Mouse (Mus musculus) liver, embryonic 13.5 days (tissue): ENCODE data around the gene Tomm6. TPM values are rescaled to one million over a fixed set of nuclear protein-coding genes. Genes with fewer than 3 reads are reported as not detected.
"Not testable (repeated sequence)": the region's sequence is repeated elsewhere in the genome, so short reads cannot be mapped to it uniquely, and the experiment has no call there.

ENCODE experiments used
- ATAC-seq: fragments of 200-750 bp; cut with Nextera tagmentation; 2 replicates; pipeline ENCODE4 v1.8.0; 2017; ENCODE audit warnings: low read depth, mild to moderate bottlenecking, moderate number of reproducible peaks, moderate library complexity
- DNase-seq: peaks from one replicate; pipeline ENCODE4 v3.0.0; 2022
- H3K27ac ChIP-seq: fragments of 300-500 bp; sonication (generic); 2 replicates; pipeline ENCODE4 v1.5.1; 2015; ENCODE audit warnings: moderate library complexity, mild to moderate bottlenecking, inconsistent platforms
- H3K27me3 ChIP-seq: fragments of 300-500 bp; sonication (generic); 2 replicates; pipeline ENCODE4 v1.6.1; 2015; ENCODE audit warnings: mild to moderate bottlenecking, inconsistent platforms
- H3K36me3 ChIP-seq: fragments of 300-500 bp; sonication (generic); 2 replicates; pipeline ENCODE4 v1.6.1; 2015; ENCODE audit warnings: mild to moderate bottlenecking, inconsistent platforms
- H3K4me1 ChIP-seq: fragments of 300-500 bp; sonication (generic); replicated peaks from 2 replicates; pipeline ENCODE4 v1.6.1; 2015; ENCODE audit warnings: inconsistent platforms
- H3K4me2 ChIP-seq: fragments of 300-500 bp; sonication (generic); 2 replicates; pipeline ENCODE4 v1.6.1; 2015; ENCODE audit warnings: inconsistent platforms, mild to moderate bottlenecking, moderate library complexity
- H3K4me3 ChIP-seq: fragments of 300-500 bp; sonication (generic); replicated peaks from 2 replicates; pipeline ENCODE4 v1.5.1; 2015; ENCODE audit warnings: mild to moderate bottlenecking, inconsistent platforms
- H3K9ac ChIP-seq: fragments of 300-500 bp; sonication (generic); 2 replicates; pipeline ENCODE4 v1.6.1; 2015; ENCODE audit warnings: mild to moderate bottlenecking, inconsistent platforms
- H3K9me3 ChIP-seq: fragments of 300-500 bp; sonication (generic); replicated peaks from 2 replicates; pipeline ENCODE4 v1.6.1; 2016; ENCODE audit warnings: inconsistent platforms
- WGBS: fragments of 180-500 bp; shearing (Covaris S2); methylation state at CpG from one replicate; pipeline ENCODE4 v1.1.7; 2015; ENCODE audit not compliant: insufficient replicate concordance; 5-methylcytosine and 5-hydroxymethylcytosine counted together
- polyA plus RNA-seq: library from polyadenylated mRNA; unstranded; fragments of >200 nt; fragmentation: Nextera tagmentation; extraction: Ambion mirVana; gene quantifications from 2 replicates; pipeline ENCODE4 v1.2.1, GENCODE M21; 2015

The Tomm6 gene
- polyA plus RNA-seq, 1 experiment from 2014 or later: 289 TPM

DNA sequence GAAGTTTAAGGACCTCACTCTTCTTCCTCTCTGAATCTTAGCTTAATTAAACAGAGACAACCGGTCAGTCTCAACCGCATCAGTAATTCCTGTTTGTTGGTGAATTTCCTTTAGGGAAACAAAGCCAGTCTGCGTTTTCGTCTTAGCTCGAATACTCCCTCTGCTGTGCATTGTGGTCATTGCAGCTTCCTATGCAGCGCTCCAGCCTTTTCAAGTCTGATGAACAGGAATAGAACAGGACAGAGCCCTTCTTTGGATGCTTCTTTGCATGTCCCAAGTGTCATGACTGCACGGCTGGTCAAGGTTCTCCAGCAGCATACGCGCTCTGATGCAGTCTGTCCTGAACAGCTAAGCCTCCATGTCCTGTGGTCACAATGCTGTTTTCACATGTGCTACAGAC, 11.6 kb downstream of the Tomm6 start:
- Histone ChIP-seq H3K9ac (no peak overlapping the region), H3K4me1 (peaks cover 13% of the 10 kb centered on the region), H3K9me3 (no peaks in the 10 kb centered on the region), H3K4me2 (no peak overlapping the region), H3K36me3 (peaks cover 71% of the 10 kb centered on the region), H3K27ac (no peak overlapping the region), H3K27me3 (peaks cover 18% of the 10 kb centered on the region), H3K4me3 (no peak overlapping the region)
- ATAC-seq (no peak), DNase-seq (no peak)
- 22% methylated on average over 9 of the region's 9 CpGs for WGBS

DNA sequence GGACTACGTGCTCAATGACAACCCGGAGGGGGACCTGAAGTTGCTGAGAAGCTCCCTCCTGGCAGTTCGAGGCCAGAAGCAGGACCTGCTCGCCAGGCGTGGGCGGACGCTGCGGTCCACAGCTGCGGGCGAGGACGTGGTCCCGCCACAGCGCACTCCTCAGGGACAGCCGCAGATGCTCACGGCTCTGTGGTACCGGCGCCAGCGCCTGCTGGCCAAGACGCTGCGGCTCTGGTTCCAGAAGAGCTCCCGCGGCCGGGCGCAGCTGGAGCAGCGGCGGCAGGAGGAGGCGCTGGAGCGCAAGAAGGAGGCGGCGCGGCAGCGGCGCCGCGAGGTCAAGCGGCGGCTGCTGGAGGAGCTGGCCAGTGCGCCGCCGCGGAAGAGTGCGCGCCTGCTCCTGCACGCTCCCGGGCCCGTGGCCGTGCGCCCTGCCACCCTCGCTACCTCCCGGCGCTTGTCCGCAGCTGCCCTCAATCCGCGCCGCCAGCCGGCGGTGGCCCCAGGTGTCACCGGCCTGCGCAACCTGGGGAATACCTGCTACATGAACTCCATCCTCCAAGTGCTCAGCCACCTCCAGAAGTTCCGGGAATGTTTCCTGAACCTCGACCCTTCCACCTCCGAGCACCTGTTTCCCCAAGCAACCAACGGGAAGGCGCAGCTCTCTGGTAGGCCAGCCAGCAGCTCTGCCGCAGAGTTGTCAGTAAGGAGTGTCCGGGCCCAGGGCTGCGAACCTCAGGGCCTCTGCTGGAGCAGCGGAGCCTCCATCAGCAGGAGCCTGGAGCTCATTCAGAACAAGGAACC, 15.7 kb downstream of the Tomm6 start:
- peak overlapping the region; percentile 45; the same call in 1 of the 2 replicates for H3K9ac ChIP-seq
- peaks cover 36% of the 10 kb centered on the region for H3K27me3 ChIP-seq
- WGBS: 11% methylated on average over 68 of the region's 68 CpGs
- no peak overlapping the region for H3K27ac ChIP-seq
- peak overlapping the region; percentile 71 for H3K4me2 ChIP-seq
- peak overlapping the region; percentile 51 for H3K4me3 ChIP-seq
- no peak for DNase-seq
- H3K9me3 ChIP-seq: no peaks in the 10 kb centered on the region
- H3K36me3 ChIP-seq: peaks cover 38% of the 10 kb centered on the region
- peaks cover 13% of the 10 kb centered on the region for H3K4me1 ChIP-seq
- 0 out of 2 replicates have a peak, but pooled peaks have one; percentile 23 for ATAC-seq

DNA sequence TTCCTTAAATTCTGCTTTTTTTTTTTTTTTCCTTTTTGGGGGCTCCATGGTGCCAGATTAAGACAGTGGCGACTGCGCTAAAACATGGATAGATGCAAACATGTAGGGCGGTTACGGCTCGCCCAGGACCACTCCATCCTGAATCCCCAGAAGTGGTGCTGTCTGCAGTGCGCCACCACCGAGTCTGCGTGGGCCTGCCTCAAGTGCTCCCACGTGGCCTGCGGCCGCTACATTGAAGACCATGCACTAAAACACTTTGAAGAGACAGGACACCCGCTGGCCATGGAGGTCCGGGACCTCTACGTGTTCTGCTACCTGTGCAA, 16.2 kb downstream of the Tomm6 start:
- Histone ChIP-seq H3K27ac (no peak overlapping the region), H3K4me3 (peak overlapping the region; percentile 51), H3K4me1 (peaks cover 13% of the 10 kb centered on the region), H3K4me2 (peak overlapping the region; percentile 71), H3K9ac (no peak overlapping the region), H3K36me3 (peaks cover 35% of the 10 kb centered on the region), H3K9me3 (no peaks in the 10 kb centered on the region), H3K27me3 (peaks cover 36% of the 10 kb centered on the region)
- no peak for ATAC-seq
- no peak for DNase-seq
- 33% methylated on average over 14 of the region's 14 CpGs for WGBS

DNA sequence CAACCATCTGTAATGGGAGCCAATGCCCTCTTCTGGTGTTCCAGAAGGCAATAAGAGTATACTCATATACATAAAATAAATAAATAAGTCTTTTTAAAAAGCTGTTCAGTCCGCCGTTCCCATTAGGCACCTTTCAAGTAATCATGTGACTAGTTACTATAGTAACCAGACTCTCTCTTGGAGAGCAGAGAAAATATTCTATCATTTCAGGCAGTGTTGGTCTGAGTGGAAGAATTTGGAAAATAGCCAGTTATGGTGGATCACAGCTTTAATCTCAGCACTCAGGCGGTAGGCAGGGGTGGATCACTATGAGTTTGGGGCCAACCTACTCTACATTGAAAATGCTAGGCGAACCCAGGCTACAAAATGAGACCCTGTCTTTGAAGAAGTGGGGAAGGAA, 19.0 kb downstream of the Tomm6 start:
- no peak overlapping the region for H3K4me3 ChIP-seq
- no peak overlapping the region for H3K9ac ChIP-seq
- peaks cover 12% of the 10 kb centered on the region for H3K36me3 ChIP-seq
- 77% methylated on average over 4 of the region's 4 CpGs for WGBS
- ATAC-seq (no peak), DNase-seq (no peak)
- peaks cover 22% of the 10 kb centered on the region for H3K4me1 ChIP-seq
- peaks cover 36% of the 10 kb centered on the region for H3K27me3 ChIP-seq
- no peak overlapping the region for H3K27ac ChIP-seq
- H3K9me3 ChIP-seq: no peaks in the 10 kb centered on the region
- H3K4me2 ChIP-seq: no peak overlapping the region

DNA sequence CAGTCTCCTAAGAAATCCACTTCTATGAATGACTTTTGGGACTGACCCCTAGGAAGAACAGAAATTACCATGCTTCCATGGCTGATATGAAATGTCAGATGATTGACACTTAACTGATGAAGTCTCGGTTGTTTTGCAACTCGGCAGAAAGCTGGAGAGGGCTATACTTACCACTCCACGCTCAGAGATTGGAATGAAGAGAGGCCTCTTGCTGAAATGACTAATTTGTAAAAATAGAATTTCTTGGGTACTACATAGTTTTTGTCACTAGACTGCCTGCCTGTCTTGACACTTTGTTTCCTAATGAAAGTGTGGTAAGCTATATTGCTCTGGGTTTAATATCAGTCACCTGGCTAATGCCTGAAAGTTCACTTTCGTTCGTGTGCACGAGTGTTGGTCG, 23.7 kb downstream of the Tomm6 start:
- Histone ChIP-seq H3K4me2 (no peak overlapping the region), H3K9ac (no peak overlapping the region), H3K4me1 (0 out of 2 replicates have a peak, but pooled peaks cover 10% of the 10 kb centered on the region), H3K4me3 (no peak overlapping the region), H3K36me3 (peaks cover 4% of the 10 kb centered on the region; the same call in 1 of the 2 replicates), H3K9me3 (no peaks in the 10 kb centered on the region), H3K27ac (no peak overlapping the region), H3K27me3 (no peaks in the 10 kb centered on the region)
- 65% methylated on average over 7 of the region's 7 CpGs for WGBS
- no peak for DNase-seq
- no peak for ATAC-seq

DNA sequence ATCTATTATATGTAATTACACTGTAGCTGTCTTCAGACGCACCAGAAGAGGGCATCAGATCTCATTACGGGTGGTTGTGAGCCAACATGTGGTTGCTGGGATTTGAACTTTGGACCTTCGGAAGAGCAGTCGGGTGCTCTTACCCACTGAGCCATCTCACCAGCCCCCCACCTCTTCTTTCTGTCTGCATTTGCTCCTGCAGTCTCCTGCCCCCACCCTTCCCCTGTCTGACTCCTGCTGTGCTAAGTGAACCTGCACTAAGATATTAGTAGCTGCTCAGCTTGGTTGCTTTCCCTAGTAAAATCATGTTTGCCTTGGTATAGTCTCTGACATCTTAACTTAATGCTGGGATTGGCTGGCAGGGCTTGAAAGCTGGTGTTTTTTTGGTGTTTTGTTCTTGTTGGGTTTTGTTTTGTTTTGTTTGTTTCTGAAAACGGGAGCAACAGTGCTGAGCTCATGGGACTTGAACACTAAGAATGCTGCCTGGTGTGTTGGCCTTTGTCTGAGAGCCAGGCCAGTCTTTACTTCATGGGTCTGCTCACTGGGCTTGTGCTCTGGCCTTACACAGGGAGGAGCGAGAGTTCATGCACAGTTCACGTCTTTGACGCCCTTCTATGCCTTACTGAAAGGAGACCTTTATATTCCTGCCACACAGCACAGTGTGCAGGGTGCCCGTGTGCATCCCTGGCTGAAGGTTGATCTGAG, 25.0 kb downstream of the Tomm6 start:
- no peaks in the 10 kb centered on the region for H3K27me3 ChIP-seq
- no peak overlapping the region for H3K4me2 ChIP-seq
- no peak overlapping the region for H3K4me3 ChIP-seq
- 0 out of 2 replicates have a peak, but pooled peaks cover 16% of the 10 kb centered on the region for H3K4me1 ChIP-seq
- ATAC-seq (no peak), DNase-seq (no peak)
- H3K27ac ChIP-seq: no peak overlapping the region
- H3K36me3 ChIP-seq: peaks cover 4% of the 10 kb centered on the region; the same call in 1 of the 2 replicates
- H3K9ac ChIP-seq: no peak overlapping the region
- no peaks in the 10 kb centered on the region for H3K9me3 ChIP-seq
- WGBS: 80% methylated on average over 9 of the region's 9 CpGs

DNA sequence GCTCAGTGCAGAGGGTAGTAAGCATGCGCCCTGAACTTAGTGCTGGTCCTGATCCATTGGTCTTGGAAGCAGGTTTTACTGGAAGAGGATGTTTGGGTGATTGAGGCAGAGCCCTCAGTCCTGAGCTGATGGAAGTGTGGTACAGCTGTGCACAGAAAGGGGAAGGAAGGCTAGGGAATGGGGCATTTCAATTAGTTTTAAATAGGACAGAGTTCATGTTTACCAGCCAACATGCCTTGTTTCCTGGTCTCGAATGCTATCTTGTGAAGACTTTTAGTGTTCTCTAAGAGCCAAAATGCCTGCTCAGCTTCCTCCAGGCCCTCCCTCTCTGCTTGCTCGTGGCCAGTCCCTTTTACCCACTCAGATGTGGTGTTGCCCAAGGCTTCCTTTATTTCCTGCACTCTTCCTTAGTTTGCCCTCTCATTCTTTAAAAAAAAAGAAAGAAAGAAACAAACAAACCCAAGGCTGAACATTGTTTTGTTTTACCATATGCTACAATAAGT, 29.4 kb downstream of the Tomm6 start:
- H3K4me1 ChIP-seq: 0 out of 2 replicates have a peak, but pooled peaks cover 6% of the 10 kb centered on the region
- 47% methylated on average over 3 of the region's 3 CpGs for WGBS
- H3K9ac ChIP-seq: no peak overlapping the region
- ATAC-seq (no peak), DNase-seq (no peak)
- no peak overlapping the region for H3K4me3 ChIP-seq
- no peaks in the 10 kb centered on the region for H3K27me3 ChIP-seq
- no peak overlapping the region for H3K4me2 ChIP-seq
- H3K9me3 ChIP-seq: no peaks in the 10 kb centered on the region
- no peak overlapping the region for H3K27ac ChIP-seq
- peaks cover 8% of the 10 kb centered on the region for H3K36me3 ChIP-seq

DNA sequence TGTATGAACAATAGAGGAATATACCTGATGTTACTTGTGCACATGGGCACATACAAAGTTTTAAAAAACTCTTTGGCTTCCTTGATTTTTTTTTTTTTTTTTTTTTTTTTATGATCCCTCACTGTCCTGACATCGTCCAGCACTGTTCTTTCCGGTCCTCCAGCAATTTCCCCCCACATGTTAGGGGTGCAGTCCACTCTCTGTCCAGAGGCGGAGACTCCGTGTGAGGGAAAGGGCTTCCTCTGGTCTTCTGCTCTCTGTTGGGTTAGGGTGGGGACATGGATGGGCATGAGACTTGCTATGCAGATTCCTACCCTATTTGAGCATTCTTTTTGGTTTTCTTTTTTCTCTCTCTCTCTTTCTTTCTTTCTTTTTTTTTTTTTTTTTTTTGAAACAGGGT, 30.3 kb downstream of the Tomm6 start:
- no peak overlapping the region for H3K27ac ChIP-seq
- H3K4me1 ChIP-seq: 0 out of 2 replicates have a peak, but pooled peaks cover 6% of the 10 kb centered on the region
- DNase-seq: no peak
- no peak overlapping the region for H3K9ac ChIP-seq
- H3K36me3 ChIP-seq: peaks cover 12% of the 10 kb centered on the region
- ATAC-seq: no peak
- H3K9me3 ChIP-seq: no peaks in the 10 kb centered on the region
- H3K4me2 ChIP-seq: no peak overlapping the region
- H3K27me3 ChIP-seq: no peaks in the 10 kb centered on the region
- H3K4me3 ChIP-seq: no peak overlapping the region
- WGBS: 74% methylated on average over 4 of the region's 4 CpGs

DNA sequence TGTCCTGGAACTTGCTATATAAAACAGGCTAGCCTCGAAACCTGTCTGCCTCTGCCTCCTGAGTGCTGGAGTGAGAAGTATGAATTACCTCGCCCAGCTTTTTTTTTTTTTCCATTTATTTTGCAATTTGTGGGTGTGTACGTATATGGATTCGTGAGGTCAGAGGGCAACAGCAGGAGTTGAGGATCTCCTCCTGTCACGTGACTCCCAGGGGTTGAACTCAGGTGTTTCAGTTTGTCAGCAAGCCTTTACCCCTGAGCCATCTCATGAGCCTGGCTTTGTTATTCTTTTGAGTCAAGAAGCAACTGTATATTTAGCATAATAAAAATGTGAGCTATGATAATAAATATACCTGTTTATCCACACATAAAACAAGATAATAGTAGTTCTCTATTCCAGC, 32.5 kb downstream of the Tomm6 start:
- DNase-seq: no peak
- Histone ChIP-seq H3K36me3 (peaks cover 18% of the 10 kb centered on the region), H3K9ac (no peak overlapping the region), H3K27me3 (no peaks in the 10 kb centered on the region), H3K4me1 (0 out of 2 replicates have a peak, but pooled peaks cover 6% of the 10 kb centered on the region), H3K27ac (no peak overlapping the region), H3K9me3 (no peaks in the 10 kb centered on the region), H3K4me2 (no peak overlapping the region), H3K4me3 (no peak overlapping the region)
- ATAC-seq: no peak
- WGBS: 70% methylated on average over 5 of the region's 5 CpGs

DNA sequence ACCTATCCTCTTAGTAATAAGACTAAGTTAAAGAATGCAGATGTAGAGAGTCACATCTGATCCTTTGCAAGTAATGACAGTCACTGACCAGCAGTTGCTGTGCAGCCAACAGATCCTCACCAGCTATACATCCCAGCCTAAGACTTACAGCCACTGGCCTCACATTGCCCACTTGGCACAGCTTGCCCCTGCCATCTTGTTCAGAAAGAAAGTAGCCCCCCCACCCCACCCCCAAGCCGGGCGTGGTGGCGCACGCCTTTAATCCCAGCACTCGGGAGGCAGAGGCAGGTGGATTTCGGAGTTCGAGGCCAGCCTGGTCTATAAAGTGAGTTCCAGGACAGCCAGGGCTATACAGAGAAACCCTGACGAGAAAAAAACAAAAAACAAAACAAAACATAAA, 33.8 kb downstream of the Tomm6 start:
- DNase-seq: not testable (repeated sequence)

DNA sequence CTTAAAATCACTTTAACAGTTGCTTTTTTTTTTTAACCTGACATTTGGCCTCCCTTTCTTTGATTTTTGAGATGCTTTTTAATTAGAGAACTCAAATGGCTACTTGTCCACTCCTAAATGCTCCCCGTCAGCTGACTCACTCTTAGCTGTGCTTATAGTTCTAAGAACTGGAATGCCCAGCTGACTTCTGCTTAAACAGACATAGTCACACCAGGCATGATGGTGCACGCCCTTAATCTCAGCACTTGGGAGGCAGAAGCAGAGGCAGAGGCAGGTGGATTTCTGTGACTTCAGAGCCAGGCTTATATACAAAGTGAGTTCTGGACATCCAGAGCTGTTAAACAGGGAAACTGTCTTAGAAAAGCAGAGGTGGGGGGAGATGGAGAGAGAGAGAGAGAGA, 36.2 kb downstream of the Tomm6 start:
- ATAC-seq (no peak), DNase-seq (no peak)
- Histone ChIP-seq H3K4me1 (peaks cover 7% of the 10 kb centered on the region), H3K4me3 (no peak overlapping the region), H3K27ac (no peak overlapping the region), H3K9me3 (no peaks in the 10 kb centered on the region), H3K36me3 (peaks cover 22% of the 10 kb centered on the region), H3K9ac (no peak overlapping the region), H3K27me3 (no peaks in the 10 kb centered on the region), H3K4me2 (no peak overlapping the region)
- WGBS: 75% methylated on average over 2 of the region's 2 CpGs

More for the DNA sequence above, 33.8 kb downstream of the Tomm6 start:
- not testable (repeated sequence) for H3K27ac ChIP-seq, H3K4me2 ChIP-seq, H3K9ac ChIP-seq, H3K4me3 ChIP-seq, H3K27me3 ChIP-seq, ATAC-seq, H3K9me3 ChIP-seq, H3K4me1 ChIP-seq
- H3K36me3 ChIP-seq: peaks cover 22% of the 10 kb centered on the region
- 87% methylated on average over 8 of the region's 8 CpGs for WGBS
